Mouse (Mus musculus) cerebellum, adult 2 months (tissue): ENCODE measurements around the gene Fgg. TPM values are rescaled to one million over a fixed set of nuclear protein-coding genes. Genes with fewer than 3 reads are reported as not detected.

ENCODE experiments used
- DNase-seq, 2 experiments: peaks; one replicate each; pipeline ENCODE4 v3.0.0; 2021
- H3K27ac ChIP-seq: fragments of 200-500 bp; 2 replicates; pipeline ENCODE4 v1.5.1; 2012; ENCODE audit warnings: low read length, control low read depth, inconsistent platforms; ENCODE audit not compliant: insufficient read depth
- H3K27me3 ChIP-seq: fragments of 200-500 bp; 2 replicates; pipeline ENCODE4 v1.6.1; 2012; ENCODE audit warnings: inconsistent platforms, mild to moderate bottlenecking, low read length, moderate library complexity; ENCODE audit not compliant: control insufficient read depth, insufficient read depth
- H3K4me1 ChIP-seq: fragments of 200-500 bp; 2 replicates; pipeline ENCODE4 v1.6.1; 2011; ENCODE audit warnings: low read length; ENCODE audit not compliant: control insufficient read depth, insufficient read depth
- H3K4me3 ChIP-seq: fragments of 200-500 bp; replicated peaks from 2 replicates; pipeline ENCODE3; 2011; ENCODE audit warnings: mild to moderate bottlenecking, low read depth, low read length, control low read depth; ENCODE audit not compliant: insufficient read depth
- CTCF ChIP-seq: fragments of 200-500 bp; IDR thresholded peaks from 2 replicates; pipeline ENCODE4 v1.5.1; 2011; ENCODE audit warnings: low read depth, mild to moderate bottlenecking, control low read depth, low read length, moderate library complexity, borderline replicate concordance; ENCODE audit not compliant: insufficient read depth
- POLR2A ChIP-seq: fragments of 200-500 bp; IDR thresholded peaks from 2 replicates; pipeline ENCODE4 v1.6.1; 2011; ENCODE audit warnings: low read length, control low read depth, borderline replicate concordance; ENCODE audit not compliant: insufficient read depth
- WGBS: fragments of 180-500 bp; shearing (Covaris S2); methylation state at CpG from one replicate; pipeline ENCODE4 v1.1.7; 2018; 5-methylcytosine and 5-hydroxymethylcytosine counted together
- polyA plus RNA-seq: library from polyadenylated mRNA; depleted of rRNA; stranded (reverse); fragments of >200 nt; gene quantifications from 2 replicates; pipeline ENCODE4 v1.2.3, GENCODE M21; 2012; rRNA removed

The Fgg gene
- polyA plus RNA-seq, result not detected in 2 replicates

DNA sequence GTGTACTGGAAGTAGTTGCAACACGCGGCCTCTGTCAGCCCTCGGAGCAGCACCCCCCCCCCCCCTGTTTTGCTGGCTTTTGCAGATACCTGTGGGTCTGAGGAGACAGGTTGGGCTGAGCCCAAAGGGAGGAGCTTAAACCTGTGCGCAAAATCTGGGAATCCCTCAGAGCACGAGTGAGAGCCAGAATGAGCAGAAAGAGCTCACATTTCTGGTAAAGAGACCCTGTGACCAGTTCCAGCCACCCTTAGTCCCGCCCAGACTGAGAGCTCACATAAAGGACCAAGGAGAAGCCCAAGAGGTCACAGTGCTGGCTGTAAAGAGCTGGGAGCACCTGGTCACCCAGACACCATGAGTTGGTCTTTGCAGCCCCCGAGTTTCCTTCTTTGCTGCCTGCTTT, at the start of gene Fgg:
Fgg (plus strand) TSS at position 168 of the 400 bp plus-strand sequence.
- WGBS, result 53% methylated on average over 7 of the region's 7 CpGs
- H3K4me3 ChIP-seq, result no peak within 1 kb of the TSS
- no peak for TF ChIP-seq CTCF
- TF ChIP-seq POLR2A, result no peak
- DNase-seq, result no peak
- H3K4me1 ChIP-seq, result no peaks in the 10 kb centered on the region
- H3K27me3 ChIP-seq, result no peaks in the 10 kb centered on the region
- no peak within 1 kb of the TSS for H3K27ac ChIP-seq

DNA sequence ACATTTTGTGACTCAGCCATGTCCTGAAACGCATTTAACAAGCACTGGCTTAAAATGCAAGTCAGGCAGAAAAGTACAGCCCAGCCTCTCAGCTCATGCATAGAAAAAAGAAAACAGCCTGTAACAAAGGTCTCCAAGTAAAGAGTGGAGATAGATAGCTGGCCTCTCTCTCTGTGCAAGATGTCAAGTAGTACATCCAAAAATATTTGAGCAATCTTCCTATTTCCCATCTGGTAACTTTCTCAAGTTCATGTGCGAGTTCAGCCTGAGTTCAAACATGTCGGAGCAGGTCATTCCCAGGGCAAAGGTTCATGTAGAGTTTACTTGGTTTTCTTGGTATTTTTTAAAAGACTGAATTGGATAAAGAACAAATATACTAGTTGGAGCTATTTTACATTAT, 36.5 kb upstream of the Fgg start:
- no peak overlapping the region for H3K4me3 ChIP-seq
- H3K4me1 ChIP-seq, result no peaks in the 10 kb centered on the region
- WGBS, result 75% methylated on average over 3 of the region's 3 CpGs
- DNase-seq, result no peak
- H3K27me3 ChIP-seq, result no peaks in the 10 kb centered on the region
- no peak for TF ChIP-seq CTCF
- no peak for TF ChIP-seq POLR2A
- H3K27ac ChIP-seq, result no peak overlapping the region

DNA sequence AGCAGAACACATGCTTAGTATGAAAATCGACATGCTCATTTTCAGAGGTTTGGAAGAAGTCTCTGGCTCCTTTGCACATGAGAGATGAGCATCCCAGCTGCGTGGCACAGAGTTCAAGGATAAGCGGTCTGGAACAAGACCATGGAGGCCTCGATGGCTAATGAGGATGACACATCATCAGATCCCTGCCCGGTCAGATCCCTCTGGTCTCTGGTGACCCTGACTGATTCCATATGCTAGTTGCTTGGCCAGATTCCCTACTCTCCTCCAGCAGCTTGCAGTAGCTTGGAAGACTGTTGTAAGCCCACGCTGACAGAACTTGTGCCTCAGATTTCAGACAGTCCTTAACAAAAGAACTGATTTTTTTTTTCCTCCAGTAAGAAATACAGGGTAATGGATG, 26.7 kb upstream of the Fgg start:
- Histone ChIP-seq H3K4me3 (no peak overlapping the region), H3K4me1 (peaks cover 4% of the 10 kb centered on the region; the same call in 1 of the 2 replicates), H3K27ac (no peak overlapping the region), H3K27me3 (no peaks in the 10 kb centered on the region)
- WGBS, result 13% methylated on average over 6 of the region's 6 CpGs
- peak in 1 of 2 experiments; percentile 52 for DNase-seq
- TF ChIP-seq POLR2A (no peak), CTCF (no peak)

DNA sequence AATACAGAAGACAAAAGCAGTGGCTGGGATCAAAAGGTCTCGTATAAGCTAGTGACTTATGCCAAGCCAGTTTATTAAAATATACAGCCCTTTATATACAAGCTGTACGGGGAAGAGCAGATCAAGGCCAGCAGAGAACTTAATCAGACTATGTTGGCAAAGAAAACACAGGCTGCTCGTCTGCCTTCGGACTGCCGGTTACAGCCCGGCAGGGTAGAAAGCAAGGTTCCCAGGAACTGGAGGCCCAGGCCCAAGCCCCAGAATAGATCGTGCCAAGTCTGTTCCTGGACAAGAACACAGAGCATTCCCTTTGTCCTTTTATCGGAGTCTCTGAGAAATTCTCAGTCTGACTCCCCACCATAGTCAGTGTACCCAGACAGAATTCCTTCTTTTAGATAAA, 25.7 kb upstream of the Fgg start:
- Histone ChIP-seq H3K4me1 (peaks cover 4% of the 10 kb centered on the region; the same call in 1 of the 2 replicates), H3K27me3 (no peaks in the 10 kb centered on the region), H3K4me3 (no peak overlapping the region), H3K27ac (no peak overlapping the region)
- no peak for DNase-seq
- WGBS, result 7% methylated on average over 8 of the region's 8 CpGs
- TF ChIP-seq CTCF (no peak), POLR2A (no peak)

DNA sequence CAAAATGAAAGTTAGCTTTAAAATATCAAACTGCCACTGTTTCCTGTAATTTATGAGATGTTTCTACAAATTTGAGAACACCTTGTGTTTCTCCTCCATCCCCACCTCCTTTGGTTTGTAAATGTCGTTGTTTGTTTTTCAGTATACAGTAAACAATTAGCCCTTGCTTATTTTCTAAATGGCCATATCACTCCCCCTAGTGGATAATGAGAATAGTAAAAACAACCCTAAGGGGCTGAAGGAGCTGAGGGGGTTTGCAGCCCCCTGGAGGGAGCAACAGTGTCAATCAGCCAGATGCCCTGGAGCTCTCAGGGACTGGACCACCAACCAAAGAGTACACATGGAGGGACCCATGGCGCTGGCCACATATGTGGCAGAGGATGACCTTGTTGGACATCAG, 22.7 kb upstream of the Fgg start:
- TF ChIP-seq CTCF (no peak), POLR2A (no peak)
- 64% methylated on average over 2 of the region's 2 CpGs for WGBS
- no peak overlapping the region for H3K4me3 ChIP-seq
- peaks cover 4% of the 10 kb centered on the region; the same call in 1 of the 2 replicates for H3K4me1 ChIP-seq
- DNase-seq, result no peak
- no peaks in the 10 kb centered on the region for H3K27me3 ChIP-seq
- H3K27ac ChIP-seq, result no peak overlapping the region

DNA sequence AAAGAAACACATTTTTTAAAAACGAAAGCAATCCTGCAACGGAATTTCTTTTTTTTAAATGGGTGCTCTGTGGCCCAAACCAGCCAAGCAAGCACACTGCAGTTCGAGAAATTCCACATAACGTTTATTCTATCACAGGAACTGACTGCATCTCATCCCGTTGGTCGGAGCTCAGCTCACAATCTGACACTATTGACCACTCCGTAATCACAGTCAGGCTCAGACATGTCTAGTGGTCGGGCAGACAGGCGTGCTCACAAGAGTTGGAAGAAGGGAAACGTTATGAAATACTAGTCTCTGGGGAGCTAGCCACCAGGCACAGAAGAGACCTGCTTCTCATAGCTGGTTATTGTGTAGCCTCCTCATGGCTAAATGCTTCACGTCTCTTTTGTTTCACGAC, 15.6 kb upstream of the Fgg start:
- WGBS, result 80% methylated on average over 12 of the region's 12 CpGs
- TF ChIP-seq CTCF, result no peak
- TF ChIP-seq POLR2A, result no peak
- Histone ChIP-seq H3K4me1 (no peaks in the 10 kb centered on the region), H3K4me3 (no peak overlapping the region), H3K27ac (no peak overlapping the region), H3K27me3 (no peaks in the 10 kb centered on the region; the same call in 1 of the 2 replicates)
- no peak for DNase-seq

DNA sequence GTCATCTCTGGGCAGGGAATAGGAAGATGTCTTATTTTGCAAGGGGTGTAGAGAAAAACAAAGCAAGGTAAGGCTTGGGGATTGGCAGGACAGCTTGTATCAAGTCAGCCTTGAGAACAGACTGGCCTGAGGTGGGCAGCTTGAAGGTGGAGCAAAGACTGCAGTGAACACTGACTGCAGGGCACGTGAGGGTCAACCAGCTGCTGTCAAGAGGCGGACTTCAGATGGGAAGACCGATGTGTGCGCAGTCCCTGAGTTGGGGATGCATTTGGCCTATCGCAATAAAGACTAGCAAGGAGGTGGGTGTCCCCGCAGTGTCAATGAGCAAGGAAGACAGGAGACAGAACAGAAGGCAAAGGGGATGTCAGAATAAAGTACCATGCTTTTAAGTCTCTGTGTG, 14.6 kb upstream of the Fgg start:
- 91% methylated on average over 6 of the region's 6 CpGs for WGBS
- no peak for TF ChIP-seq POLR2A
- TF ChIP-seq CTCF, result no peak

DNA sequence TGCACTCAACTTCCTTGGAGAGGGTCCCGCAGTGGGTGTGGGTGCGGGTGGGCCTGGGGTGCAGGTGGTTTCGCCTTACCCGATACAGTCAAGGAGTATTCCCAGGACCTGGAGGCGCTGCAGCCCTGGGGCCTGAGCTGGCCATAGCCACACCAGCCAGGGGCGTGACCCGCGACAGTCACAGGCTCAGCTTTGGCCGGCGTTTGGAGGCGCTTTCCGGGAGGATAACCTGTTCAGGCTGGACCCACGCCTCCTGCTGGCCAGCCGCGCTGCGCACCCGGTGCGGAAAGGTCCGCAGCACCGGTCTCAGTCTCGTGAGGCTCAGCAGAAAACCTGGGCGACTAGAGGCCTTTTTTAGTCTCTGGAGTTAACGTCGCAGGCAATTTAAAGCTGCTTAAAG, 12.2 kb upstream of the Fgg start:
- H3K4me3 ChIP-seq, result no peak overlapping the region
- no peaks in the 10 kb centered on the region; the same call in 1 of the 2 replicates for H3K27me3 ChIP-seq
- TF ChIP-seq POLR2A, result no peak
- peak; percentile 28; the same call in 1 of the 2 replicates for TF ChIP-seq CTCF
- peak; percentile 25 to 29 for DNase-seq
- WGBS, result 3% methylated on average over 24 of the region's 24 CpGs
- H3K4me1 ChIP-seq, result no peaks in the 10 kb centered on the region
- no peak overlapping the region for H3K27ac ChIP-seq

More for the DNA sequence above, 14.6 kb upstream of the Fgg start:
- Histone ChIP-seq H3K4me3 (no peak overlapping the region), H3K27me3 (no peaks in the 10 kb centered on the region; the same call in 1 of the 2 replicates), H3K27ac (no peak overlapping the region), H3K4me1 (no peaks in the 10 kb centered on the region)
- no peak for DNase-seq

DNA sequence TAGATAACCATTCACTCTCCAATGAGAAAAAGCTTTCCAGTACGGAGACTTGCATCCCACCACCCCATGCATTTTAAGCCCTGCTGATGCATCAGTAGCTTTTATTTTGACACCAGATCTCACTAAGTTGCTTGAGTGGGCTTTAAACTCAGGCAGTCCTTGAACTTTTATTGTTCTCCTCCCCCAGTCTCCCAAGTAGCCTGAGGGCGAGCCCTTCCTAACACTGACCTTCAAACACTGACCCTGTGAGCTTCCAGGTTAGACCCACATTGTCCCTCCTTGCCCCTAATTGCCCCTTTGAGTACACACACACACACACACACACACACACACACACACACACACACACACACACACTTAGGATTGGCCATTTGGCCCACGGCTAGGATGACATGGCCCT, 10.9 kb upstream of the Fgg start:
- H3K27ac ChIP-seq, result no peak overlapping the region
- no peaks in the 10 kb centered on the region; the same call in 1 of the 2 replicates for H3K27me3 ChIP-seq
- DNase-seq, result no peak
- no peaks in the 10 kb centered on the region for H3K4me1 ChIP-seq
- no peak overlapping the region for H3K4me3 ChIP-seq
- TF ChIP-seq POLR2A, result no peak
- TF ChIP-seq CTCF, result no peak
- 85% methylated on average over 3 of the region's 3 CpGs for WGBS
